Mouse (Mus musculus) thymus, postnatal 14 days (tissue): ENCODE data around the gene Vdr.

Source experiments
- DNase-seq: peaks from one replicate; pipeline ENCODE4 v3.0.0; 2021

The Vdr gene

DNA sequence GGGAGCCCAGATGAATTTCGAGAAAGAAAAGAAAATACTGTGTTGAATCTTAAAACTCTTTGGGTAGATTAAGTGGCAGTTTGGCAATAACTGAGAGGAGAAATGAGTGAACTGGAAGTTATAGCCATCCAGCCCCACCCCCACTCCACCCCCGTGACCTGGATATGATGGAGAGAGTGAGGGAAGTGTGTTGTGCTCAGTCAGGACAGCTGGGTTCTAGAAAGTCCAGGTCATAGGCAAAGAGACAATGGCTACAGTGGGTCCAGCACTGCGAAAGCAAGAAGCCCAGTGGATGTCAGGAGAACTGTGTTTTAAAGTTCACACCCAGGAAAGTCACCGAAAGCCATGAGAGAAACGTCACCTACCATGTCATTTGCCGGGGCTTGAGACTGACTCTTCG is 8.8 kb upstream of the Vdr start:
- no peak for DNase-seq

DNA sequence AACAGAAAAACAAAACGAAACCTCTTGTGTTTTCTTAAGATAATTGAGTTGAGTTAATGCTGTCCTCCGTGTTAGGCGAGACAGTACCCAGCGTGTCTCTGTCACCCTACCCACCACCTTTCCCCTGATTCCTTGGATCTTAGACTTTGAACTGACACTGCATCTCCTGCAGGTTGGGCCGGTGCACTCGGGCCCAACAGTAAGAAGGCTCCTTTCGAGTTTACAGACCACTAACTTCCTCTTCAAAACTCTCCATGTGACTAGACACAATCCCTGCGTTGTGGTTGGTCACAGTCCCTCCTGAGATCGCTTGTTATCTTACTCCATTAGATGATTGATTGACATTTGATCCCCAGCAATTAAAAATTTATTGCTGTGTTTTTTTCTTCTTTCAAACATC is 7.6 kb upstream of the Vdr start:
- no peak for DNase-seq

DNA sequence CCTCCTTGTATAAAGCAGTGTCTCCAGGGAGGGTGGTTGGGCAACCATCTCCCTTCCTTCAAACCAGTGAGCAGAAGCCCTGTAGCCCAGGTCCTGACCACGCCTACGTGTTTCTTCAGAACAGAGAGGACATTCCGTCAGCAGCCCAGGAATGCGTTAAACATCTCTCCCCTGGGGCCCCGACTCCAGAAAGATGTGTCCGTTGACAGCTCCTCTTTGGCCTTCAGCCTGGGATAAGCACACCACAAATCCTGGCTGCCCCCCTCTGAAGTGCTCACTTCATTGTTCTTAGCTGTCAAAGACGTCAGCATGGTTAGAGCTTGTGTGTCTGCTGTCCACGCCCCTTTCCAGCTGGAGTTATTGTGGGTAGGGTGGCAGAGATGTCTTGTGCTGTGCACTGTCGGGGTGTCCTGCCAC is 3.9 kb upstream of the Vdr start:
- no peak for DNase-seq

DNA sequence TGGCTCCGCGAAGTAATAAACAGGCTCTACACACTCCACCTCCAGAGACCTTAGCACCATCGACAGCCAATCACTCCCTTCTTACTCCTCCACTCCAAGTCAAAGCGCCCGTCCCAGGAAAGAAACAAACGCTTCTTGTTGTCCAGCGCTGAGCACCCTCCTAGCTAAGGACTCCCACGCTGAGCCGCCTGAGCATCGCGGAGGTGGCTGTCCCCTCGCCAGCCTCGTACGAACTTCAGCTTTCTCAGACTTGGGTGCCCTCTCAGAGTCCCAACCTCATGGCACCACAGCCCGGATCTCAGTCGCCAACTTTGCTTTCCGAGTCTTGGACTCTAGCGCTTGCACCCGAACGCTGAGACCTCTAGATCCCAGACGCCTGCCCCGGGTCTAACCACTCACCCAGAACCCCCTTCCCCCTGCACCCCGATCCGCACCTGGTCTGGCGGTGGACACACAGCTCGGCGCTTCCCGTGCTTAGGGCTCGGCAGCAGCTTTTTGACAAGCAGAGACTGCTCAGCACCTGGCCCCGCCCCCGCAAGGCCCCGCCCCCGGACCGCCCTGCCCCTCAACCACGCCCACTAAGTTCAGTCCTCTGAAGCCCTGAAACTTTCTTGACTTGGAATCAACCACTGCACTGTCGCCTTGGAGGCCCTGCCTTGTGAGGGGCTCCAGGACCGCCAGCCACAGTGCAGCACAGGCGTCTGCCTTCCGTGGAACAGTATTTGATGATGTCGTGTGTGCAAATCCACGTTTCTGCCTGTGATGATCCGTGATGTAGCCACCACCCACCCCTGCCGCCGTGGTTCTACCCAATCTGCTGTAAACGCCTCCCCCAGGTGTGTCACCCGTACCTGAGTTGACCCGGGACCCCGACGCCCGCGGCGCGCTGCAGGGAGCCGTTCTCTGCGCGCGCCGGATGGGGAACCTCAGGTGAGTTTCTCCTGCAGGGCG is 2.4 kb downstream of the Vdr start:
- peak; percentile 75 for DNase-seq

DNA sequence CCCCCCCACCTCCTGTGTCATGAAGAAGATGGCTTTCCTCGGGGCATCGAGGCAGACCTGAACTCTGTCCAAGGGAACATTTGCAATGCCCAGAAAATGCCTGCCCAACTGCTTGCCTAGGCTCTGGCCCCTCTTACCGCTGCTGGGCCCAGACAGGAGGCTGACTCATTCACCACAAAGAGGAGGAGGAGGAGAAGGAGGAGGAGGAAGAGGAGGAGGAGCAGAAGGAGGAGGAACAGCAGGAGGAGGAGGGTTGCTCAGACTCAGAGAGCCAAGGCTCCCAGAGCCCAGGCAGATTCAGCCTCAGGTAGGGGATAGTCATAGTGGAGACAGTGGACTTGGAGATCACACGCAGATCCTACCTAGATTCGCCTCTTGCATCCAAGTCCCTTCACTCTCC is 3.2 kb downstream of the Vdr start:
- DNase-seq: no peak

DNA sequence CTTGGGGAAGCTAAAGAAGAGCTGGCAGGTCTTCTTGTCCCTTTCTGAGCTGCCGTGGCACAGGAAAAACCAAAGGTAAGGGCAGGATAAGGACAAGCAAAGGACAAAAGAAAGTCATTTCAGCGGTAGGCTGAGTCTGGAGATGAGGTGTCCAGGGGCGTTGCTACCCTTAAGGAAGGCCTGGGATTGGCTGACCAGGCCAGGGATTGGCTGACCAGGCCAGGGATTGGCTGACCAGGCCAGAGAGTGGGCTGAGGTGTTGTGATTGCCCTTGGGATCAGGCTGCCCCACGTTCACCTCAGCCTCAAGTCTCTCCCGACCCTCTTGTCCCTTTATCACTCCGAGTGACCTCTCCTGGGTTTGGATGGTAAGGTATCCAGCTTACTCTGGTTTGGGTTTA is 5.1 kb downstream of the Vdr start:
- no peak for DNase-seq

DNA sequence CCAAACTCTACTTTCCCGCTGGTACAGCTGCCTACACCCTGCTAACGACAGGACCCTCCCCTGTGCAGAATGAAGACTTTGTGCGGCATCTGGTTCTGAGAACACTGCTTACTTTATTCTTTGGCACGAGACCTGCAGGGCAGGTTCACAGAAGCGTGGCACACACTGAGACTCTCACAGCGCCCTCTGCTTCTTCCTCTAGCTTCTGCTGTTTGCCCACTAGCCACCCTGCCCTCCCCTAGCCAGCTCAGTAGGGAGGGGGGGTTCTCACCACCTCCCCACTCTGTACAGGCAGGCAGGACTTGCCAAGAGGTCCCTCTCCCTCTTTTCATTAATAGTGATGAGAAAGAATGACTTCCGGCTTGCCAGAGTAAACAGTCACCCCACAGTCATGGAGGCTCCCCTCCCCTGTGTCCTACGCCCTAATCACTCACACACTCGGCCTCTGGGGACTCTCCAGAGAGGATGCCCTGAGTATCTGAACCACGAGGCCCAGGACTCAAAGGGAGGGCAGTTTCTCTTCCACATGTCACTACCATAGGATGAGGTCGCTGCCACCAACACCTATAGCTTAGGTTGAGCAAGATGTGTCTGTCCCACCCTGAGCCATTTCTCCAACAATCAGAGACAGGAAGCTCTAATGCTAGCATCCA is 6.0 kb downstream of the Vdr start:
- DNase-seq: no peak

DNA sequence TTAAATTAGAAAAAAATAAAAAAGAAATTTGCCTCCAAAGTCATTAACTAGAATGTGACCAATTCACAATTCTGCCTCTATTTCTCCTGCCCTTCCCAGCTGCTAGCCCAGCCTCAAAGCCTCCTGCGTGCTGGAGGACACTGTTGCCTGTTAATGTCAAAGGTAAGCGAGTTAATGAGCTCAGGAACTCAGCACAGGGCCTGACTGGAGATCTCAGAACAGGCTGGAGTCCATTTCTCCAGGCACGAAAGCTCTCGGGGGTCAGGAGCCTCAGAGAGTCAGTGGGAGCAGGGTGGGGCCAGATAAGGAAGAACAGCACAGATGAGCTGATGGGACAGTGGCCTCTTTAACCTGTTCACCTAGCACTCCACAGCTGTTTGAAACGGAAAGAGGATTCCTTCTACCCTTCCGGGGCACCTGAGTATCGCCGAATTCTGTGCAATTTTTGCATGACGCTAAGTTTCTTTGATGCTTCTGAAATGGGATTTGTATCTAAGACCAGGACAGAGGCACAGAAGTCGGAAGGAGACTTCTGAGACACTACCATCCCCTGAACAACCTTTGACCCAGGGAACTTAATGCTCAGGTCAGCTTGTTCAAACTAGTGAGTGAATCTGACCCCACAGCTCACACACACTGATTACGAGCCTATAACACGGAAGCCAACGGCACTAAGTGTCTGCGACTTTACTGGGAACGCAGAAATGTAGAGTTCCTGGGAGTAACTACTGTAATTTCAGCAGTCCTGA is 7.0 kb downstream of the Vdr start:
- no peak for DNase-seq

DNA sequence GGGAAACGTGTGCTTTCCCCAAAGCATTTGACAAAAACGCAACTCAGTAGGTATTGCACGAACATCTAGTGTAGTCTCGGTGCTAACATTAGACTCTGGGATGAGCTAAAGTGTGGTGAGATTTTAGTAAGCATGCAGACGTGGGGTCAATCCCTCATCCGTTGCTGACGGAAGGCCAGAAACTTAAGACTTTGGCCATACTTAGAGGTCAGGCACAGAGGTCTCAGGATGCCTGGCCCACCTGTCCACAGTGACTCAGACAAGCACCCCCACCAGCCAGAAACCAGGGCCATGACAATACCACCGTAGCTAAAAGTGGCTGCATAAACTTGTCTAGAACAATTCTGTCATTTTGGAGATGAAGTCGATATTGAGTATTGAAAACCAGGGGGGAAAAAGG is 9.4 kb downstream of the Vdr start:
- DNase-seq: no peak

DNA sequence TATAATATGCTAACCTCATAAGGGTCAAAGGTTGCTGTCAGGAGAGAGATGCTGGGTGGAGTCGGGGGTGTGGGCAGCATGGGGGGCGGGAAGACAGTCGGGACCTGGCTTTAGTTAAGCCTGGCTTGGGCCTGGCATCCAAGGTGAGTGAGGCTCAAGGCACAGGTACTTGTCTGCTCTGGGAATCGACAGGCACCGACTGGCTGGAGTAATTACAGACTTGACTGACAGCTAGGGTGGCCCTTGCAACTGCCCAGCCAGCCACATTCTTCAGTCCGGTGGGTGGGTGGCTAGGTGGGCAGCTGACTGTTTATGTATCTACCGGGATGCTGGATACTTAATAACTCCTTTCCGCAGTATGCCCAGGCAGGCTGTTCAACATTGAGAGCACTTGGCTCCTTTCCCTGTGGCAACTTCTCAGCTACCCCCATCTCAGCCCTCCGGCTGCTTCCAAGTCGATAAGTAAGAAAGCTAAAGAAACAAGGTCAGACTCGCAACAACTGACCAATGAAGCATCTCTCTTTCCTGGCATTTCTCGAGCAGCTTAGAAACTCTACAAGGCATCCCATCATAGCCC is 10.0 kb downstream of the Vdr start:
- DNase-seq: no peak

DNA sequence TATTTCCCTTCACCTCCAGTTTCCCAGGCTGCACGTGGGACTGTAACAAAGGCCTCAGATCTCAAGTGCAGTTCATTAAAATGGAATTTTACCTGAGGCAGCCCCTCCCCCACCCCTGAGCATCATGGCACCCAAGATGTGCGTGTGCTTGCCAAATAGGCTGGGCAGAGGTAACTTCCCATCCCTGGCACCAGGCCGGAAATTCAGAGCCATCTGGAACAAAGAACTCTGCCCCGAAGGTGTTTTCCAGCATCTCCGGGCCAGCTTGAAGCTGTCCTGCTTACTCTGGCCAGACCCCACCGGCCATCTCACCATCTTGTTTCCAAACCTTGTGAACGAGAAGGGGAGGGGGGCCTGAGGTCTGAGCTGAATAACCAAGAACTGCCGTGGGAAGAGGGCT is 10.7 kb downstream of the Vdr start:
- DNase-seq: no peak

DNA sequence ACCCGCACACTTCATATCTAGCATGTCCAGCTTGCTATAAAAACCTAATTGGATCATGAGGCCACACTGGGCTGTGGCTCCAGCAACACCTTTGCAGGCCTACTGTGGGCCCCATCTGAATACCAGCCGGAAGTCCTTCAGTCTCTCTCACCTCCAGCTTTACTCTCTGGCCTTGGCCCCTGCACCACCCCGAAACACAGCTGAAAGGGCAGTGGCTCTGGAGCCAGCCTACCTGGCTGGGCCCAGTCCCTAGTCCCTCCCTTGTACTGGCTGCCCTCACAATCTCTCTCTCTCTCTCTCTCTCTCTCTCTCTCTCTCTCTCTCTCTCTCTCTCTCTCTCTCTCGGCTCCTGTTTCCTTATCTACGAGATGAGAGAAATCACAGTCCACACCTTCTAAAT is 11.6 kb downstream of the Vdr start:
- DNase-seq: no peak

DNA sequence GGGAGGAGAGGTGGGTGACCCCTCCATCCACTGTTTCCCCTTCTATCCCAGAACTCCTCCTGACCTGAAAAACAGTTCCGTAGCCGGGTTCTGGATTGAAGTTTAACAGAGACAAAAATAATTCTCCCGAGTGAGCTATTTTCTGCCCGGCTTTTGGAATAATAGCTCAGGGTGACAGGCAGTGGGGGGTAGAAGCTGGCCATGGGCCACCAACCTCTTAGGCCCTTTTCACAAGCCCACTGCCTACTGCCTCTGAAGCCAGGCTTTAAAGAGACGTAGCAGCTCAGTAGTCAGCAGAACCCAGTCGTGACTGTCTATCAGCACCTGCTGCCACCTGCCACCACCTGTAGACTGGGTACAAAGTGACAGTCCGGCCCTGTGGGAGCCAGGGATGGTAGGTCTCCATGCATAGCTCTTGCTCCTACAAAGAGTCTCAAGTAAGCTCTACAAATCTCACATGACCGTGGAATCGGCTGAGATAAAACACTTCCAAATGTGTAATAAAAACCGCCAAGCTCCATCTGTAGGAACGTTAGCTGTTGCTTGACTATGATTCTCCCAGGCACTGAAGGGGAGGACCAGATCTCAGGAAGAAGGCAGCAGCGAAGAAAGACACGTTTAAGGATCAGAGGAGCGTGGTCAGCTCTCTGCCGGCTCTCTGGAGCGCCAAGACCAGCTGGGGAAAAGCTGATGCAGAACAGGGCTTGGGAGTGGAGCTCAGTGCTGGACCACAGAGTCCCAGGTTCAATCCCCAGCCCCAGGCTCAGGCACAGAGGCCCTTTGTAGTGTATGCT is 13.4 kb downstream of the Vdr start:
- DNase-seq: no peak

DNA sequence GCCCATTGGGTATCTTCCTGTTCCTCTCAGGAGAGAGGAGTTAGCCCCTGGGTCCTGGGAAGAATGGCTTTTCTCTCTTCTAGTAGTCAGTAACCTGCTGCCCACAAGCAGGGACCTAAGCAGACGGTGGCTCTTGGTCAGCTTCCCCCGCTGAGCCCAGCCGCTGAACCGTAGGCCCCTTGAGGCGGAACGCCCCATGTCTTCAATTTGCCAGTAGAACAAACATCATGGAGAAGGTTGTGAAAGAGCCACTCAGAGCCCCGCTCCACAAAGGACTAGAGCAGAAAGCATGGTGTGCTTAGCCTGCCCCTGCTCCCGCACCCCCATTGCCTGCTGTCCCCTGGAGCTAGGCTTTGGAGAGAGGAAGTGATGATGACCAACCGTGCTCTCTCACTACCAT is 14.1 kb downstream of the Vdr start:
- no peak for DNase-seq

DNA sequence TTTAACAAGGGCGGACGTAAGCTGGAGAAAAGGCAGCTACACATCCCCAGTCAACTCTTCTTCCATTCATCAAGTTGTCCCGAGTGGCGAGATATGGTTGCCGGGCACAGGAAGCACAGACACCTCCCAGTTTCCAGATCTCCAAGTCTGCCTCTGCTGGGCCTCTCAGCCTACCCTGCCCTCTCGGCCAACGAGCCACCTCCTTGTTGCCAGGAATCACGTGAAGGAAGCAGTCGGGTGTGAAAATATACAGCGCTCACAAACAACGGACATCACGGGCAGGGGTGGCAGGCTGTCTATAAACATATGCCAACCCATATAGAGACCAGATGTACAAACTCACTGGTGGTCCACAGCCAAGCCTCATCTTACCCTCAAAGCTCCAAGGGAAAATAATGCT is 14.6 kb downstream of the Vdr start:
- no peak for DNase-seq

DNA sequence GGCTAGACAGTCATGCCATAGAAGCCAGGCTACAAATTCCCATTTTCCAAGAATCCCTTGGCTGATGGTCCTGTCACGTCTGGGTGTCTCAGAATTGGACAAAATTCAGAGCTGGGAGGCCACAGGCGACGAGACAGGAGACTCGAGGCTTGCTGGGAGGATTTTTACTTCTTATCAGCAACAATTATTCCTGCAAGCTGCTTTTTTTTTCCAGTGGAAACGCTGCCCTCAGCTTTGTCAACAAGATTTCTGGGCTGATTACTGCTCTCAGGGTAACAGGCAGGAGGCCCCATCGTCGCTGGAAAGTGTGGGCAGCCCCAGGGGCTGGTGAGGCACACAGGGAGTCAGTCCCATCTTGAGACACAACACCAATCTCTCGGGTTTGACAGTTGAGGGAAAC is 17.9 kb downstream of the Vdr start:
- DNase-seq: no peak

DNA sequence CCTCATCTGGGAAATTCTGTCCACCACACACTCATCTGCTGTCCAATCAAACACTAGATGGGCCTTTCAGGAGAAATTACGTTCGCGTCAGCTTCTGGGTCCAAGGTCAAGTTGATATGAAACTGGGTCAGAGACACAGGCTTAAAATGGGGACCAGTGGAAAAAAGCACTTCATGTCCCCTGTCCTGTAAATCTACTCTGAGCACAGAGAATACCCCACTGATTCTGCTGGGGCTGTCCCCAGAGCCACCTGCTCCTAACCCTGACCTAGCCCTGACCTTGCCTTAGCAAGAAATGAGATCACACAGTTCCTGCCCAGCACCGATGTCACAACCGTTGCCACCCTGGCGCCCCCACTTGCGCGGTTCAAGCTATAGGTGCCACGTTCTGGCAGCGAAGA is 20.0 kb downstream of the Vdr start:
- no peak for DNase-seq

DNA sequence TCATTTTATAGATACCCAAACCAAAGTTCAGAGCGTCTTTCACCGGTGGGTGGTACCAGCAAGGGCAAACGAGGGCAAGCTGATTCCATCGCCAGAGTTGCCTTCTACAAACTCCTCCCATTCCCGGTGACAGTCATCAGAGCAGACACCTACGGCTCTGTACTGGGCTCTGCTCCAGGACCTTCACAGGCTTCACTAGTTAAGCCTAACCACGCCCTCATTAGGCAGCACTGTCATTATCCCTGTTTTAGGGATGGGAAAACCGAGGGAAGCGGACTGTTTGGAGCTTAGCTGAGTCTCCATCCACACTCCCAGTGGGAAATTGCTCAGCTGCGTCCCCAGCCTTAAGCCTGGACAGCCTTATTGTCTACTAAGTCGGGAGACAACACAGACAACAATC is 20.4 kb downstream of the Vdr start:
- DNase-seq: no peak

DNA sequence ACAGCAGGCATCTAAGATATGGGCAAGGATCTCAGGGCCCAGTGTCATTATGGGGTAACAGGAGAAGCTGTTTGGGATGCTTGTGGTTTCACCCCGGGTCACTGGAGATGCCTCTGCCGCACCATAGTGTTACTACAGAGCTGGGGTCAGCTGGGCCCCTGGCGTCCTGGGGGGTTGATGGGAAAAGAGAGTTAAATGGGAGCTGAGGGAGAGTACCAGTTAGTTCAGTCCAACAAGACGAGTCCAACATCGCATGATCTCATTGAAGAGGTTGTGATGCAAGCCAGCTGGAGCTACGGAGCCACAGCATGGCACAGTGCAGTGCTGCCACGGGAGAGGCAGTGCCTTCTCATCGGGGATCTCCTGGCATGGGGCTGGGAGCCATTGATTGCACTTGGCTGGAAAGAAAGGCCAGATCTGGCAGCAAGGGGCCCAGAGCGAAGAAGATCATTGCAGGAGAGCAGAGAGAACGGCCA is 22.9 kb downstream of the Vdr start:
- no peak for DNase-seq

DNA sequence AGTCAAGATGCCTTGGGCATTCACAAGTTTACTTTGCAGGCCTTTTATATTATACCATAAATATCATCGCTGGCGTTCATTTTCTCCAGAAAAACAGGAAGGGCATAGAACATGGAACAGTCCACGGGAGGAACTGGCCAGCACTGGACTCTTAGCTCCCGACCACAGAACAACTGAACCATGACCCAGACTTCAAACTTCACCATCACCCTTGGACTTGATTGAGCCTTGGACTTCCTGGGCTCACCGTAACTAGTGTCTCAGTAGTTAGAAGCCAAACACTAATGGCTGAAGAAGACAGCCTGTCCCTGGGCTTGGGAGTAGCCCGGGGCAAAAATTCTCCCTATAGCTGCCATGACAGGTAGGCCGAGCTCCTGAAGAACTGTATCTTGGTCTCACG is 29.0 kb downstream of the Vdr start:
- DNase-seq: no peak

DNA sequence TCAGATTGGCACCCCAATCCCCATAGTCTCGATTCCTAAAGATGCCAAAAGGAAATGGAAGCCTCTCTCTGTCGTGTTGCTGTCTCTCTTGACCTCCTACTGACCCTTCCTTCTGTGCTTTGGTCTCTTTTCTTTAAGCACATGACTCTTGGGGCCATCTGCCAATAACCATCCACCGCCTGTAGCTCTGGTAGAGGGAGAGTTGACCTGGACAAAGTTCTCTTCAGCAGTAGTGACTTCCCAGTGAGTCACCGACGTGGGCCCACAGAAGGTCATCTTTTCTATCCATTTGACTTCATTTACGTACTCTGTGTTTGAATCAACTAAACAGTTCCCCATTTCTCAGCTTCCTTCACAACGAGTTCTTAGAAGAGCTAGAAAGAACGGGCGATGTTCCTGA is 30.0 kb downstream of the Vdr start:
- no peak for DNase-seq

DNA sequence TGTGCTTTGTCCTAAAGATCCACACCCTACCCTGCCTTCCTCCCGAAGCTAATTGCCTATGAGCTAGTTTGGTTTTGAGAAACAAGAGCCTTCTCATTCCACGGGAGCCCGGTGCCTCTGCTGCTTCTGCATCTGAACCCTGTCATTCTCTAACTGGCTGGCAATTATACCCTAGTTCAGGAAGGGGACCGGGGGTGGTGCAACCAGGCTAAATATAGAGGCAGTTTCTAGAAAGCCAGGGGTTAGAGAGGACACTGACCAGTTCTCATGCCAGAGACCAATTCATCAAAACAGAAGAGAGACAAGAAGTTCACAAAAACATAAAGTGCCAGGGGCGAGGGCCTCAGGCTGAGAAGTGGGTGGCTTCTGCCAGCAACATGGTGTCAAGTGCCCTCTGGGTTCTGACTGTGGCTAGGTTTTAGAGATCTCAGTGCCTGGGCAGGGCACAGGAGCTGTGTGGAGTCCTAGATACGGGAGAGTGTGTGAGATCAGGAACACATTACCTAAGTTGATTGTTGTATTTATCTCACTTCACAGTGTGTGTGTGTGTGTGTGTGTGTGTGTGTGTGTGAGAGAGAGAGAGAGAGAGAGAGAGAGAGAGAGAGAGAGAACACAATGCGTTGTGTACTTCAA is 31.6 kb downstream of the Vdr start:
- no peak for DNase-seq
